Mouse (Mus musculus) layer of hippocampus, adult 2 months (tissue): ENCODE measurements around the gene Lonp1. TPM values are rescaled to one million over a fixed set of nuclear protein-coding genes. Genes with fewer than 3 reads are reported as not detected.

Experiments
- DNase-seq, 2 experiments: peaks; one replicate each; pipeline ENCODE4 v3.0.0; 2022; ENCODE audit warnings: low spot score in 2 of 2
- H3K27ac ChIP-seq: fragments of 200-600 bp; 2 replicates; pipeline ENCODE4 v1.8.1; 2022
- H3K4me3 ChIP-seq: fragments of 200-600 bp; 2 replicates; pipeline ENCODE4 v1.8.1; 2022; ENCODE audit warnings: mild to moderate bottlenecking
- CTCF ChIP-seq: fragments of 200-600 bp; conservative IDR thresholded peaks from 2 replicates; pipeline ENCODE4 v1.8.1; 2022; ENCODE audit warnings: antibody characterized with exemption, mild to moderate bottlenecking, moderate library complexity
- total RNA-seq, 2 experiments: library from RNA; stranded (reverse); gene quantifications; 2 replicates each; pipeline ENCODE4 v1.2.3; 2021

Lonp1 gene
- total RNA-seq, 2 experiments from 2014 or later = 56.5 to 60.2 TPM

GRCm38 (mm10) chr17:56570287-56570686 lies 56.4 kb downstream of the Lonp1 start:
- no peak overlapping the region for H3K4me3 ChIP-seq
- peak overlapping the region; percentile 68 for H3K27ac ChIP-seq
- TF ChIP-seq CTCF = no peak
- no peak for DNase-seq

- DNase-seq = no peak
- no peak for TF ChIP-seq CTCF
- no peak overlapping the region for H3K27ac ChIP-seq
- H3K4me3 ChIP-seq = no peak overlapping the region
Observed at GRCm38 (mm10) chr17:56567370-56567769, 59.3 kb downstream of the Lonp1 start.

- TF ChIP-seq CTCF = no peak
- no peak for DNase-seq
- no peak overlapping the region for H3K27ac ChIP-seq
- H3K4me3 ChIP-seq = no peak overlapping the region
Observed at GRCm38 (mm10) chr17:56566918-56567317, 59.8 kb downstream of the Lonp1 start.

GRCm38 (mm10) chr17:56566293-56566692 lies 60.4 kb downstream of the Lonp1 start:
- DNase-seq = no peak
- Histone ChIP-seq H3K27ac (no peak overlapping the region), H3K4me3 (no peak overlapping the region)
- no peak for TF ChIP-seq CTCF

Other genes with a start within 250 kb of the Lonp1 start
- gene Ptprs, start 150.4 kb downstream of the Lonp1 start, total RNA-seq = 100 to 1,000 TPM; 666 to 670 TPM
- not detected for gene Znrf4, start 114.5 kb downstream of the Lonp1 start, total RNA-seq
- gene Gm20219, start 72.5 kb downstream of the Lonp1 start, total RNA-seq = 1 to 10 TPM; 3.5 to 5.1 TPM
- gene Safb2, start 42.3 kb downstream of the Lonp1 start, total RNA-seq = 100 to 1,000 TPM; 134 to 168 TPM
- 100 to 1,000 TPM; 162 to 193 TPM for gene Safb, start 42.1 kb downstream of the Lonp1 start, total RNA-seq
- 100 to 1,000 TPM; 134 to 142 TPM for gene 2410015M20Rik, start 17.1 kb downstream of the Lonp1 start, total RNA-seq
- 100 to 1,000 TPM; 383 to 406 TPM for gene Rpl36, start 13.5 kb downstream of the Lonp1 start, total RNA-seq
- 1 to 10 TPM; 1.1 to 1.8 TPM for gene Catsperd, start 1.3 kb upstream of the Lonp1 start, total RNA-seq
- gene Ranbp3, start 46.4 kb upstream of the Lonp1 start, total RNA-seq = 10 to 100 TPM; 87.5 to 89.6 TPM
- gene Ndufa11, start 90.9 kb upstream of the Lonp1 start, total RNA-seq = 100 to 1,000 TPM; 196 to 229 TPM
- 10 to 100 TPM; 10.2 to 12.5 TPM for gene Vmac, start 91.1 kb upstream of the Lonp1 start, total RNA-seq
- 1 to 10 TPM; 2.5 to 3.3 TPM for gene Nrtn, start 130.6 kb upstream of the Lonp1 start, total RNA-seq
- 10 to 100 TPM; 73.9 to 74.4 TPM for gene Dus3l, start 137.9 kb upstream of the Lonp1 start, total RNA-seq
- gene Prr22, start 143.4 kb upstream of the Lonp1 start, total RNA-seq = 1 to 10 TPM in 1 of 2 experiments, under 1 TPM in 1; 0.79 to 1.9 TPM
- gene Rfx2, start 204.1 kb upstream of the Lonp1 start, total RNA-seq = 1 to 10 TPM; 5.4 to 6.4 TPM
- gene Acsbg2, start 247.6 kb upstream of the Lonp1 start, total RNA-seq = not detected
- under 1 TPM; 0.13 to 0.22 TPM for gene 1700061G19Rik, start 248.6 kb upstream of the Lonp1 start, total RNA-seq